Mouse (Mus musculus) intestine, embryonic 16.5 days (tissue): ENCODE results near the gene Mboat7. TPM values are rescaled to one million over a fixed set of nuclear protein-coding genes. Genes with fewer than 3 reads are reported as not detected.

Experiments used
- ATAC-seq: fragments of 200-750 bp; cut with Nextera tagmentation; 2 replicates; pipeline ENCODE4 v1.8.0; 2017; ENCODE audit warnings: moderate TSS enrichment, moderate library complexity
- H3K27ac ChIP-seq: fragments of 300-500 bp; sonication (generic); 2 replicates; pipeline ENCODE4 v1.5.1; 2014; ENCODE audit warnings: mild to moderate bottlenecking, low read length
- H3K27me3 ChIP-seq: fragments of 300-500 bp; sonication (generic); replicated peaks from 2 replicates; pipeline ENCODE4 v1.6.1; 2014; ENCODE audit warnings: low read length, control low read depth, mixed read lengths; ENCODE audit not compliant: control insufficient read depth, insufficient read depth
- H3K36me3 ChIP-seq: fragments of 300-500 bp; sonication (generic); 2 replicates; pipeline ENCODE4 v1.6.1; 2014; ENCODE audit warnings: low read length, control low read depth; ENCODE audit not compliant: control insufficient read depth, insufficient read depth
- H3K4me1 ChIP-seq: fragments of 300-500 bp; sonication (generic); 2 replicates; pipeline ENCODE4 v1.6.1; 2014; ENCODE audit warnings: low read length, control low read depth, mixed read lengths; ENCODE audit not compliant: control insufficient read depth, insufficient read depth
- H3K4me2 ChIP-seq: fragments of 300-500 bp; sonication (generic); 2 replicates; pipeline ENCODE4 v1.6.1; 2014; ENCODE audit warnings: low read depth, low read length, control low read depth
- H3K4me3 ChIP-seq: fragments of 300-500 bp; sonication (generic); 2 replicates; pipeline ENCODE4 v1.5.1; 2014; ENCODE audit warnings: mild to moderate bottlenecking, low read length
- H3K9ac ChIP-seq: fragments of 300-500 bp; sonication (generic); 2 replicates; pipeline ENCODE4 v1.6.1; 2014; ENCODE audit warnings: low read depth, low read length
- H3K9me3 ChIP-seq: fragments of 300-500 bp; sonication (generic); 2 replicates; pipeline ENCODE4 v1.6.1; 2016; ENCODE audit warnings: low read length, control low read depth; ENCODE audit not compliant: control insufficient read depth
- WGBS: fragments of 180-500 bp; shearing (Covaris S2); extraction: QIAGEN DNeasy Blood & Tissue Kit; methylation state at CpG from one replicate; pipeline ENCODE4 v1.1.7; 2014; 5-methylcytosine and 5-hydroxymethylcytosine counted together
- polyA plus RNA-seq: library from polyadenylated mRNA; unstranded; fragments of >200 nt; fragmentation: Nextera tagmentation; extraction: Ambion mirVana; gene quantifications from 2 replicates; pipeline ENCODE4 v1.2.1, GENCODE M21; 2015

Gene Mboat7
- polyA plus RNA-seq, 1 experiment from 2014 or later: 60.7 TPM

- Histone ChIP-seq H3K27ac (peak overlapping the region; percentile 67), H3K9ac (peak overlapping the region; percentile 65), H3K4me3 (peak overlapping the region; percentile 49), H3K4me2 (peak overlapping the region; percentile 50), H3K9me3 (no peaks in the 10 kb centered on the region), H3K27me3 (no peaks in the 10 kb centered on the region), H3K36me3 (no peaks in the 10 kb centered on the region), H3K4me1 (peaks cover 4% of the 10 kb centered on the region; the same call in 1 of the 2 replicates)
- WGBS: 67% methylated on average over 12 of the region's 12 CpGs
- peak; percentile 57 for ATAC-seq
These were observed 17.0 kb downstream of the Mboat7 start for GRCm38 (mm10) chr7:3676371-3676770.

- no peak overlapping the region for H3K4me3 ChIP-seq
- H3K36me3 ChIP-seq: 0 out of 2 replicates have a peak, but pooled peaks cover 2% of the 10 kb centered on the region
- 75% methylated on average over 3 of the region's 3 CpGs for WGBS
- no peak for ATAC-seq
- no peak overlapping the region for H3K4me2 ChIP-seq
- H3K4me1 ChIP-seq: peaks cover 4% of the 10 kb centered on the region; the same call in 1 of the 2 replicates
- H3K27me3 ChIP-seq: no peaks in the 10 kb centered on the region
- no peaks in the 10 kb centered on the region for H3K9me3 ChIP-seq
- 0 out of 2 replicates have a peak overlapping the region, but pooled peaks have one; percentile 30 for H3K9ac ChIP-seq
- no peak overlapping the region for H3K27ac ChIP-seq
These were observed 18.1 kb downstream of the Mboat7 start for GRCm38 (mm10) chr7:3675228-3675548.

- 0 out of 2 replicates have a peak overlapping the region, but pooled peaks have one; percentile 30 for H3K9ac ChIP-seq
- H3K4me3 ChIP-seq: no peak overlapping the region
- 73% methylated on average over 10 of the region's 10 CpGs for WGBS
- no peaks in the 10 kb centered on the region for H3K9me3 ChIP-seq
- H3K27ac ChIP-seq: no peak overlapping the region
- no peak overlapping the region for H3K4me2 ChIP-seq
- ATAC-seq: peak; percentile 68
- no peaks in the 10 kb centered on the region for H3K27me3 ChIP-seq
- 0 out of 2 replicates have a peak, but pooled peaks cover 3% of the 10 kb centered on the region for H3K36me3 ChIP-seq
- H3K4me1 ChIP-seq: peaks cover 4% of the 10 kb centered on the region; the same call in 1 of the 2 replicates
These were observed 18.7 kb downstream of the Mboat7 start for GRCm38 (mm10) chr7:3674507-3675227.

- 18% methylated on average over 14 of the region's 14 CpGs for WGBS
- Histone ChIP-seq H3K27ac (peak overlapping the region; percentile 59), H3K4me1 (peaks cover 25% of the 10 kb centered on the region), H3K9me3 (no peaks in the 10 kb centered on the region), H3K4me2 (peak overlapping the region; percentile 30), H3K27me3 (no peaks in the 10 kb centered on the region), H3K9ac (peak overlapping the region; percentile 57), H3K4me3 (peak overlapping the region; percentile 35), H3K36me3 (peaks cover 15% of the 10 kb centered on the region; the same call in 1 of the 2 replicates)
- ATAC-seq: peak; percentile 58
These were observed 26.4 kb downstream of the Mboat7 start for GRCm38 (mm10) chr7:3666921-3667391.

- no peaks in the 10 kb centered on the region for H3K9me3 ChIP-seq
- peak within 1 kb of the TSS; percentile 71 for H3K4me3 ChIP-seq
- H3K9ac ChIP-seq: peak within 1 kb of the TSS; percentile 83
- H3K36me3 ChIP-seq: peaks cover 15% of the 10 kb centered on the region; the same call in 1 of the 2 replicates
- no peaks in the 10 kb centered on the region for H3K27me3 ChIP-seq
- ATAC-seq: peak; percentile 98
- 3% methylated on average over 45 of the region's 45 CpGs for WGBS
- H3K27ac ChIP-seq: peak within 1 kb of the TSS; percentile 93
- H3K4me2 ChIP-seq: peak within 1 kb of the TSS; percentile 81
- H3K4me1 ChIP-seq: peaks cover 25% of the 10 kb centered on the region
These were observed 27.9 kb downstream of the Mboat7 start, which contains the start of gene Leng1 for GRCm38 (mm10) chr7:3665215-3666114. Leng1 (minus strand) TSS chr7:3665840.

- no peaks in the 10 kb centered on the region for H3K27me3 ChIP-seq
- peak overlapping the region; percentile 71 for H3K4me3 ChIP-seq
- H3K9ac ChIP-seq: peak overlapping the region; percentile 83
- ATAC-seq: peak; percentile 60
- H3K36me3 ChIP-seq: peaks cover 18% of the 10 kb centered on the region; the same call in 1 of the 2 replicates
- H3K4me1 ChIP-seq: peaks cover 25% of the 10 kb centered on the region
- 22% methylated on average over 15 of the region's 15 CpGs for WGBS
- H3K27ac ChIP-seq: peak overlapping the region; percentile 93
- H3K9me3 ChIP-seq: no peaks in the 10 kb centered on the region
- H3K4me2 ChIP-seq: peak overlapping the region; percentile 81
These were observed 28.7 kb downstream of the Mboat7 start for GRCm38 (mm10) chr7:3664524-3665214.

- Histone ChIP-seq H3K9me3 (no peaks in the 10 kb centered on the region), H3K27ac (no peak overlapping the region), H3K9ac (no peak overlapping the region), H3K4me3 (no peak overlapping the region), H3K27me3 (no peaks in the 10 kb centered on the region), H3K4me1 (peaks cover 4% of the 10 kb centered on the region), H3K36me3 (peaks cover 39% of the 10 kb centered on the region), H3K4me2 (no peak overlapping the region)
- 93% methylated on average over 14 of the region's 14 CpGs for WGBS
- ATAC-seq: no peak
These were observed 34.7 kb downstream of the Mboat7 start for GRCm38 (mm10) chr7:3658578-3658977.

- Histone ChIP-seq H3K4me3 (no peak overlapping the region), H3K4me1 (no peaks in the 10 kb centered on the region), H3K9ac (no peak overlapping the region), H3K4me2 (no peak overlapping the region), H3K27me3 (no peaks in the 10 kb centered on the region), H3K27ac (no peak overlapping the region), H3K36me3 (peaks cover 42% of the 10 kb centered on the region), H3K9me3 (no peaks in the 10 kb centered on the region)
- WGBS: 87% methylated on average over 4 of the region's 4 CpGs
- ATAC-seq: no peak
These were observed 36.4 kb downstream of the Mboat7 start for GRCm38 (mm10) chr7:3656966-3657365.
